Mouse (Mus musculus): ENCODE measurements at regions not wholly inside any gene's neighbourhood (a gene's known extent, or its start where the extent isn't known, plus 50 kb on each side); places are given as distances from the start of the nearest gene placed in this dataset.
"Not testable (repeated sequence)": the region's sequence is repeated elsewhere in the genome, so short reads cannot be mapped to it uniquely, and the experiment has no call there.

GRCm38 (mm10) chr5:40089576-40089975, 334.3 kb upstream of the Hs3st1 start:
- TF ChIP-seq CTCF (IDR thresholded peaks at IDR 0.05; ENCODE audit: low read depth, low read length); POLR2A (IDR thresholded peaks at IDR 0.05; ENCODE audit: insufficient read depth, low read length): not testable (repeated sequence)

Data from ES-Bruce4 (cell line).